Mouse (Mus musculus): Measurements from ENCODE around the gene Cpeb3. TPM values are rescaled to one million over a fixed set of nuclear protein-coding genes. Genes with fewer than 3 reads are reported as not detected.
"Not testable (repeated sequence)": the region's sequence is repeated elsewhere in the genome, so short reads cannot be mapped to it uniquely, and the experiment has no call there.

The Cpeb3 gene
- polyA plus RNA-seq, 1 experiment = 30.4 TPM

GRCm38 (mm10) chr19:37141623-37142022 lies 66.8 kb downstream of the Cpeb3 start:
- H3K4me1 ChIP-seq (ENCODE audit: control insufficient read depth, insufficient read depth, insufficient read length, low read length) = peaks cover 8% of the 10 kb centered on the region
- H3K27ac ChIP-seq (replicated peaks; ENCODE audit: low read depth, low read length) = no peak overlapping the region
- H3K4me3 ChIP-seq (ENCODE audit: insufficient read depth, low read depth, low read length) = no peak overlapping the region

- no peak overlapping the region for H3K4me3 ChIP-seq (ENCODE audit: insufficient read depth, low read depth, low read length)
- peaks cover 4% of the 10 kb centered on the region for H3K4me1 ChIP-seq (ENCODE audit: control insufficient read depth, insufficient read depth, insufficient read length, low read length)
- H3K27ac ChIP-seq (replicated peaks; ENCODE audit: low read depth, low read length) = no peak overlapping the region
Measured at GRCm38 (mm10) chr19:37137133-37137532, 71.3 kb downstream of the Cpeb3 start.

GRCm38 (mm10) chr19:37135459-37135858 lies 72.9 kb downstream of the Cpeb3 start:
- H3K4me1 ChIP-seq (ENCODE audit: control insufficient read depth, insufficient read depth, insufficient read length, low read length); H3K4me3 ChIP-seq (ENCODE audit: insufficient read depth, low read depth, low read length); H3K27ac ChIP-seq (replicated peaks; ENCODE audit: low read depth, low read length): not testable (repeated sequence)

GRCm38 (mm10) chr19:37133666-37134065 lies 74.7 kb downstream of the Cpeb3 start:
- no peak overlapping the region for H3K27ac ChIP-seq (replicated peaks; ENCODE audit: low read depth, low read length)
- H3K4me3 ChIP-seq (ENCODE audit: insufficient read depth, low read depth, low read length) = no peak overlapping the region
- peaks cover 4% of the 10 kb centered on the region; the same call in 1 of the 2 replicates for H3K4me1 ChIP-seq (ENCODE audit: control insufficient read depth, insufficient read depth, insufficient read length, low read length)

- Histone ChIP-seq H3K4me1 (ENCODE audit: control insufficient read depth, insufficient read depth, insufficient read length, low read length) (peaks cover under 1% of the 10 kb centered on the region; the same call in 1 of the 2 replicates), H3K27ac (replicated peaks; ENCODE audit: low read depth, low read length) (no peak overlapping the region), H3K4me3 (ENCODE audit: insufficient read depth, low read depth, low read length) (no peak overlapping the region)
Measured at GRCm38 (mm10) chr19:37131660-37132059, 76.7 kb downstream of the Cpeb3 start.

GRCm38 (mm10) chr19:37128461-37128860 lies 79.9 kb downstream of the Cpeb3 start:
- no peak overlapping the region for H3K4me3 ChIP-seq (ENCODE audit: insufficient read depth, low read depth, low read length)
- no peaks in the 10 kb centered on the region for H3K4me1 ChIP-seq (ENCODE audit: control insufficient read depth, insufficient read depth, insufficient read length, low read length)
- no peak overlapping the region for H3K27ac ChIP-seq (replicated peaks; ENCODE audit: low read depth, low read length)

- no peak overlapping the region for H3K4me3 ChIP-seq (ENCODE audit: insufficient read depth, low read depth, low read length)
- no peak overlapping the region for H3K27ac ChIP-seq (replicated peaks; ENCODE audit: low read depth, low read length)
- no peaks in the 10 kb centered on the region for H3K4me1 ChIP-seq (ENCODE audit: control insufficient read depth, insufficient read depth, insufficient read length, low read length)
Measured at GRCm38 (mm10) chr19:37127018-37127567, 81.3 kb downstream of the Cpeb3 start.

- no peak overlapping the region for H3K4me3 ChIP-seq (ENCODE audit: insufficient read depth, low read depth, low read length)
- H3K27ac ChIP-seq (replicated peaks; ENCODE audit: low read depth, low read length) = no peak overlapping the region
- no peaks in the 10 kb centered on the region for H3K4me1 ChIP-seq (ENCODE audit: control insufficient read depth, insufficient read depth, insufficient read length, low read length)
Measured at GRCm38 (mm10) chr19:37124961-37125360, 83.4 kb downstream of the Cpeb3 start.

- H3K27ac ChIP-seq (replicated peaks; ENCODE audit: low read depth, low read length) = no peak overlapping the region
- peaks cover 5% of the 10 kb centered on the region; the same call in 1 of the 2 replicates for H3K4me1 ChIP-seq (ENCODE audit: control insufficient read depth, insufficient read depth, insufficient read length, low read length)
- no peak overlapping the region for H3K4me3 ChIP-seq (ENCODE audit: insufficient read depth, low read depth, low read length)
Measured at GRCm38 (mm10) chr19:37119281-37119680, 89.1 kb downstream of the Cpeb3 start.

- Histone ChIP-seq H3K4me1 (ENCODE audit: control insufficient read depth, insufficient read depth, insufficient read length, low read length) (peaks cover 5% of the 10 kb centered on the region; the same call in 1 of the 2 replicates), H3K27ac (replicated peaks; ENCODE audit: low read depth, low read length) (no peak overlapping the region)
Measured at GRCm38 (mm10) chr19:37115824-37116223, 92.6 kb downstream of the Cpeb3 start.

GRCm38 (mm10) chr19:37115374-37115773 lies 93.0 kb downstream of the Cpeb3 start:
- Histone ChIP-seq H3K4me3 (ENCODE audit: insufficient read depth, low read depth, low read length) (no peak overlapping the region), H3K27ac (replicated peaks; ENCODE audit: low read depth, low read length) (no peak overlapping the region), H3K4me1 (ENCODE audit: control insufficient read depth, insufficient read depth, insufficient read length, low read length) (peaks cover 5% of the 10 kb centered on the region; the same call in 1 of the 2 replicates)

More at GRCm38 (mm10) chr19:37115824-37116223, 92.6 kb downstream of the Cpeb3 start:
- no peak overlapping the region for H3K4me3 ChIP-seq (ENCODE audit: insufficient read depth, low read depth, low read length)

- no peak overlapping the region for H3K27ac ChIP-seq (replicated peaks; ENCODE audit: low read depth, low read length)
- H3K4me3 ChIP-seq (ENCODE audit: insufficient read depth, low read depth, low read length) = no peak overlapping the region
- H3K4me1 ChIP-seq (ENCODE audit: control insufficient read depth, insufficient read depth, insufficient read length, low read length) = no peaks in the 10 kb centered on the region
Measured at GRCm38 (mm10) chr19:37111831-37112230, 96.6 kb downstream of the Cpeb3 start.

- Histone ChIP-seq H3K27ac (replicated peaks; ENCODE audit: low read depth, low read length) (no peak overlapping the region), H3K4me3 (ENCODE audit: insufficient read depth, low read depth, low read length) (no peak overlapping the region), H3K4me1 (ENCODE audit: control insufficient read depth, insufficient read depth, insufficient read length, low read length) (no peaks in the 10 kb centered on the region)
Measured at GRCm38 (mm10) chr19:37110494-37110893, 97.9 kb downstream of the Cpeb3 start.

- Histone ChIP-seq H3K4me3 (ENCODE audit: insufficient read depth, low read depth, low read length) (no peak overlapping the region), H3K4me1 (ENCODE audit: control insufficient read depth, insufficient read depth, insufficient read length, low read length) (no peaks in the 10 kb centered on the region), H3K27ac (replicated peaks; ENCODE audit: low read depth, low read length) (no peak overlapping the region)
Measured at GRCm38 (mm10) chr19:37109853-37110252, 98.5 kb downstream of the Cpeb3 start.

GRCm38 (mm10) chr19:37100689-37101088 lies 107.7 kb downstream of the Cpeb3 start:
- H3K4me1 ChIP-seq (ENCODE audit: control insufficient read depth, insufficient read depth, insufficient read length, low read length) = peaks cover 8% of the 10 kb centered on the region; the same call in 1 of the 2 replicates
- H3K4me3 ChIP-seq (ENCODE audit: insufficient read depth, low read depth, low read length) = no peak overlapping the region
- no peak overlapping the region for H3K27ac ChIP-seq (replicated peaks; ENCODE audit: low read depth, low read length)

- Histone ChIP-seq H3K27ac (replicated peaks; ENCODE audit: low read depth, low read length) (no peak overlapping the region), H3K4me3 (ENCODE audit: insufficient read depth, low read depth, low read length) (no peak overlapping the region), H3K4me1 (ENCODE audit: control insufficient read depth, insufficient read depth, insufficient read length, low read length) (peaks cover 11% of the 10 kb centered on the region; the same call in 1 of the 2 replicates)
Measured at GRCm38 (mm10) chr19:37095666-37096330, 112.6 kb downstream of the Cpeb3 start.
